Mouse (Mus musculus): ENCODE measurements at regions not wholly inside any gene's neighbourhood (a gene's known extent, or its start where the extent isn't known, plus 50 kb on each side); places are given as distances from the start of the nearest gene placed in this dataset.

GRCm38 (mm10) chr16:30160399-30160798 is 96.2 kb downstream of the Hes1 start:
- no peak for DNase-seq (ENCODE audit: low spot score in 2 of 2)

GRCm38 (mm10) chr16:30163303-30163702 is 99.1 kb downstream of the Hes1 start:
- no peak for DNase-seq (ENCODE audit: low spot score in 2 of 2)

DNA sequence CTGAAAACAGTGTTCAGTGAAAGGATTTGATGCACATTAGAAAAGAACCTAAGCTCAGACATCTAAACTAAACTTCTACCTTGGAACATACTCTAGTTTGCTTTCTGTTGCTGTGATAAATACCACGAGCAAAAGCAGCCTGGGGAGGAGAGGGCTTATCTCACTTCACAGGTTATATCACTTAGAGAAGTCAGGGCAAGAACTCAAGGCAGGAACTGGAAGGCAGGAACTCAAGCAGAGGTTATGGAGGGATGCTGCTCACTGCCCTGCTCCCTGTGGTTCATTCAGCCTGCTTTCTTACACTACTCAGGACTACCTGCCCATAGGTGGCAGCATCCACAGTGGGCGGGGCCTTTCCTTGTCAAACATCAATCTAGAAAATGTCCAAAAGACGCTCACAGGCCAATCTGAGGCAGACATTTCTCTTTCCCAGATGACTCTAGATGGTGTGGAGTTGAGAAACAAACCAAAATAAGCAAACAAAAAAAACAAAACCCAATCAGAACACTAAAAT is 101.5 kb downstream of the Hes1 start:
- no peak for DNase-seq (ENCODE audit: low spot score in 2 of 2)

DNA sequence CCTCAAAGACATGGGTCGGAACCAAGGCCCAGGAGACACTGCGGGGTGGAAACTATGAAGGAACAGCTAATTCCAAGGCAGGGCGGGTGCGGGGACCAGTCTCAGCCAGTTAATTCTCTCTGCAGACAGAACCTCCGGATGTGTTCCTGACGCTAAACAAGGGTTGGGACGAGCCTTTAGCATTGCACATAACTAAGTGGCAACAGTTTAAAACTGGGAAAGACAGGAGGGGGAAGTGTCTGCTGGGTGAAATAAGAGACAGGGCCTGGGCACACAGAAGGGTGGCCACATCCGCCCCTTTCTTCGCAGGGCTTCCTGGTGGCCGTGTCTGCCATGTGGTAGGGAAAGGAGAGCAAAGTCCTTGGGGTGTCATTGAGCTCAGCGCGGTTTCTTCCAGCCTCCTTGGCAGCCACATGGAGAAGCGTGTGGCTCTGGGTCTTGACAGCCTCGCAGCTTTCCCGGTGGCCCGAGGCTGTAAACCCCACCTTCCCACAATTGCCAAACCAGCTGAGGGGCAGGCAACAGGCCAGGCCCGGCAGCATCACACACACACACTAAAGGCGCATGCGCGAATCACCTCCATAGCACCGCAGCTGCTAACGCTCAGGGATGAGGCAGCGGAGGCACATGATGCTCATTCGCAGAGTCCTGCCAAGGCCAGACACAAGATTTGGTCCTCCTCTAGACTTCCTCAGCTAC is 95.8 kb downstream of the Cpn2 start:
- no peak for DNase-seq (ENCODE audit: low spot score in 2 of 2)

DNA sequence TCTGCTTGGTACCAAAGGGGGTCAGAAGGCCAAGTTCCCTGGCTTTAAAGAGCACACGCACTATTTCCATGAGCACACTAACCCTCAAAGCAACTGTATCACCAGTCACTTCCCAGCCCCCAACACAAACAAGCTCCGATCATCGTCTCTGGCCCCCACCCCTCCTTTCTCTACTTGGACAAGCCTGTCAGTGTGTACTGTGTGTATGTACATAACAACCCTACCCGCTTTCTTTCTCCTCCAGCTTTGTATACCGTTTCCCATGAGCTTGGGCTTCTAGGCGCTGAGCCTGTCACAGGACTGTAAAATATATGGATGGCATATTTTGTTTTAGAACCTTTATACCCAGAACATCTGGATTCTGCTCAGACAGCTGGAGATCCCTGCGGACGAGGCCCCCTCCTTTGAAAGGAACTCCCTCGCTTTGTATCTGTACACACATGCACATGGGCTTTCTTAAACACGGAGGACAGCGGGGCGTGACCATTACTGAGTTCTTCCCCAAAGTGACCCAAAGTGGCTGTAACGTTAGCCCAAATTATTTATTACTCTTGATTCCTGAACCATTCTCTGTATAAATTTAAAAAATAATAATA is 95.1 kb downstream of the Cpn2 start:
- DNase-seq (ENCODE audit: low spot score in 2 of 2), result no peak

GRCm38 (mm10) chr16:30172798-30173202 is 94.5 kb downstream of the Cpn2 start:
- no peak for DNase-seq (ENCODE audit: low spot score in 2 of 2)

- DNase-seq (ENCODE audit: low spot score in 2 of 2), result no peak
Measured at GRCm38 (mm10) chr16:30173953-30174874, 93.1 kb downstream of the Cpn2 start.

- DNase-seq (ENCODE audit: low spot score in 2 of 2), result no peak
Measured at GRCm38 (mm10) chr16:30176306-30176705, 91.0 kb downstream of the Cpn2 start.

- no peak for DNase-seq (ENCODE audit: low spot score in 2 of 2)
Measured at GRCm38 (mm10) chr16:30177769-30178168, 89.5 kb downstream of the Cpn2 start.

DNA sequence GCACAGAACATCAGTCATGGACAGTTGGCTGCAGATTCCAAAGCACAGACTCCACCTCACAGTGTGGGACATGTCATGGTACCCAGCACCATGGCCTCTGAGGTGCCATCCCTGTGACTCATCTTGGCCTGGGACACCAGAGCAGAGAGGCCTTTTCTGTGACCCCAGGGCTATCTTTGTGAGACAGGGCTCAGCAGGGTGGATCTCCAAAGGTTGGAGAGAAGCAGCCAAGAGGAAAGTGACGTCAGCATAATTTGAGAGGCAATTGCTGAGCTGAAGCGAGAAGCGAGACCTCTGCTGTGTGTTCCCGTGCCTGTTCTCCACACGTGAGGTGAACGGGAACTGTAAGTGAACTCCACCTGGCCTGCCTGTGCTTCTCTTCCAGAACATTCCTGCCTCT is 88.7 kb downstream of the Cpn2 start:
- DNase-seq (ENCODE audit: low spot score in 2 of 2), result no peak

GRCm38 (mm10) chr16:30179504-30179976 is 87.8 kb downstream of the Cpn2 start:
- DNase-seq (ENCODE audit: low spot score in 2 of 2), result no peak

GRCm38 (mm10) chr16:30181116-30181515 is 86.2 kb downstream of the Cpn2 start:
- DNase-seq (ENCODE audit: low spot score in 2 of 2), result no peak

GRCm38 (mm10) chr16:30184591-30185265 is 82.6 kb downstream of the Cpn2 start:
- DNase-seq (ENCODE audit: low spot score in 2 of 2), result no peak

DNA sequence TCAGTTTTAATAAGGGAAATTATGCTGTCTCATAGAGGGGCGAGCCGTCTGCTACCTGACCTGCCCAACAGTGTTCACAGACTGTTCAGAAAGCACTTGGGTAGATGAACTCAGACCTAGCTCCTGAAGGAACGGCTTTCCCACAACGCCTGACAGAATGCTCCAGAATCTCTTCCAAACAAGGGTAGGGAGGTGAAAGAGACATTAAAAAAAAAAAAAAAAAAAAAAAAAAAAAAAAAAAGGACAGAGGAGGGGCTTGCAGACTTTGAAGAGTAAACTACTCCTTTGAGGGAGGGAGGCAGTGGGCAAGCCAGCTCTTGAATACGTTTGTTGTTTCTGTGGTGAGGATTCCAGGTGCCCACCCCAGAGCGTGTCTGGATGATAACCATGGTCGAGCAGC is 81.6 kb downstream of the Cpn2 start:
- no peak for DNase-seq (ENCODE audit: low spot score in 2 of 2)

- no peak for DNase-seq (ENCODE audit: low spot score in 2 of 2)
Measured at GRCm38 (mm10) chr16:30186201-30186700, 81.0 kb downstream of the Cpn2 start.

- no peak for DNase-seq (ENCODE audit: low spot score in 2 of 2)
Measured at GRCm38 (mm10) chr16:30186701-30187270, 80.5 kb downstream of the Cpn2 start.

DNA sequence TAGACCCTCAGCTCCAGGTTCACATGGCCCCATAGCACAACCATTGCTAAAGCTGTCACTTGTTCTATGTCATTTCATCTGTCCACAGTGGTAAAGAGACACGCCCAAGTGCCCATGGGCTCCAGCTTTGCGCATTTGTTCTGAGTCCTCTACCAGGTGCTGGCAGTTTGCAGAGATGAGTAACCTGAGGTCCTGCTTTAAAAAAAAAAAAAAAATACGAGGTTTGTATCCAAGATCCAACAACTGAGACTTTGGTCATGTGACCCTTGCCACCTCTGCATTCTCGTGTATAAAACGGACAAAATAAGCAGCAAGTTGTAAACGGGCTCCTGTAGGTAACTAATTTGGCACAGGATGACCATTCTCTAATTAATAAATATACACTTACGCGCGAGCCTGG is 79.9 kb downstream of the Cpn2 start:
- DNase-seq (ENCODE audit: low spot score in 2 of 2), result no peak

DNA sequence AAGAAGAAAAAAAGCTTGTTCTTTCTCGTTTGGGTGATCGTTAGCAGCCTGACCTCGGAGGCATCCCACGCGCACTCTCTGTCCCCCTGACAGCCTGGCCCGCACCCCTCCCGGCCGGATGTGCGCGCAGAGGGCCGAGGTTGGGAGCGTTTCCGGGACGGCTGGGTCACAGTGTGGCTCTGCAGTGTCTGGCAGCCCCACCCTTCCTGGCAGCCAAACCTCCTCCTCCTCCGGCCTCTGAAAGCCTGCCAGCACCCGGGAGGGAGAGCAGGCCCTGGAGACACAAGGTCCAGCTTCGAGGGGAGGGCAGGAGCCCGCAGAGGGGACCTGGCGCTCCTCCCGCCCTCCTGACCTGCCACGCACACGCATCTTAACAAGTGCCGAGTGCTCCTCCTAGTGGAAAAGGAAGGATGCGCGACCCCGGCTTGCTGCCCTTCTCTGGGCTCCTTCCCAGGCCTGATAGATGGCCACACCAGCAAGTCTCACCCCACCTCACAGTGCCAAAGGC is 79.3 kb downstream of the Cpn2 start:
- DNase-seq (ENCODE audit: low spot score in 2 of 2), result peak; percentile 59 to 73

- DNase-seq (ENCODE audit: low spot score in 2 of 2), result no peak
Measured at GRCm38 (mm10) chr16:30188769-30189430, 78.4 kb downstream of the Cpn2 start.

GRCm38 (mm10) chr16:30190351-30190750 is 76.9 kb downstream of the Cpn2 start:
- DNase-seq (ENCODE audit: low spot score in 2 of 2), result no peak
